Mouse (Mus musculus): ENCODE data around the gene Olfr129.

Olfr129 gene

DNA sequence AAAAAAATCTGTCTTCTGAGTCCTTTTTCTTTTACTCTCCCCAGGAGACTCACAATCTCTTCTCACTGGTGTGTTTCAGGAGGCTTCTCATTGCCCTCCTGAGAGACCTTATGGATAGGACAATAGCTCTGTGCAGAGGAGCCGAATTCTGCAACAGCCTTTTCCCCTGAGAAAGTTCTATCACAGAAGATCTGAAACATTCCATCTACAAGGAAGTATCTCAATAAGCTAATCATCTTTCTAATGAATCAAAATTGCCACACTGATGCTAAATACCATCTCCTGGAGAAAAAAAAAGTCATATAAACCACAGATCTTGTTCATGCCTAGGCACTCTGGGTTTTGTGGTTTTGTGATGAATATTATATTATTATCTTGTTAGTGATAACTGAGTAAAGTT lies at the start of gene Olfr129:
Gene Olfr129 (minus strand): TSS at position 101 of the 400 bp plus-strand sequence.
- no peak for DNase-seq (ENCODE audit: low spot score)

DNA sequence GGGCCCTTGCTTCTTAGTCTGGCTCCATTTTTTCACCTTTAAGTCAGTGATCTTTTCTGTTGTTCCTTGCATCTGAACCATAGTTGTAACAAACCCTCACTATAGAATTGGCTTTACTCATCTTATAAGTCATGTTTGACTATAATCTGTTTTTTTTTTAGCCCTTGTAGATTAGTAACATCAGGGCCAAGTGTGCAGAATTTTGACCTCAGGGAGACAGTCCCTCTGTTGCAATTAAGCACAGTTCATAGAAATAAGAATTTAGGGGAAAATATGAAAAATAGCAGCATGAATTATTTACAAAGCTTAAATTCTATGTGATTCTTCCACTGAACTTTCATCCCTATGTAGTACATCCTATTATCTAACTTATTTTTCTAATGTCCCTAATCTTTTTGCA lies 28.7 kb upstream of the Olfr129 start, which contains the start of gene Olfr131:
Gene Olfr131 (minus strand): TSS at position 101 of the 400 bp plus-strand sequence.
- DNase-seq (ENCODE audit: low spot score) = no peak

DNA sequence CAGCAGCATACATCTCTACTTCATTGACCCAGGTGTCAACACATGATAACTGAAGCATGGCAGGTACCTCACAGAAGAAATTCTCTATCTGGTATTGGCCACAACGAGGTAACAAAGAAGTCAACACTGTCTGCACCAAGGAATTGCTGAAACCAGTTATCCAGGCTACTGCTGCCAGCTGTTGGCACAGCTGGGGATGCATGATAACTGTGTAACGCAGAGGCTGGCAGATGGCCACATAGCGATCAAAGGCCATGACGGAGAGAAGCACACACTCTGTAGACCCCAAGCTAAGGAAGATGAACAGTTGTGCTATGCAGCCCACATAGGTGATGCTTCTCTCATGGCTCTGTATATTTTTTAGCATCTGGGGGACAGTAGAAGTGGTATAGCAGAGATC lies 22.5 kb upstream of the Olfr129 start:
- no peak for DNase-seq (ENCODE audit: low spot score)

DNA sequence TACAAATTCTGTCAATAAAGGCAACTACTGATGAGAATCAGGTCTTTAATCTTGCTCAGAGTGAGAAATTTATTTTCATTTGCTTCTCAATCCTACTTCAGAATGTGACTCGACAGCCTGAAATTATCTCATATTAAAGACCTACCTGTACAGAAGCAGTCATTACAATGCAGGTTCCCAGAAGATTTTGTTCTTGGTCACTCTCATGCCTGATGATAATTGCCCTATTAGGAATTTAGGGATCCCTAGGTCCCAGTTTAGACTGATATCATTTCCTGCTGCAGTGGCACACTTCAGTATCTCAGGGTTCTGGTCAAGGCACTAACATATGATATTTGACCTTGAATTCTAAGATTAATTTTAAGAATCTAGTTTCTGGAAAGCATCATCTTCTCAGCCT lies 3.7 kb upstream of the Olfr129 start, which contains the start of gene Olfr130:
Gene Olfr130 (plus strand): TSS at position 301 of the 400 bp plus-strand sequence.
- DNase-seq (ENCODE audit: low spot score) = no peak

DNA sequence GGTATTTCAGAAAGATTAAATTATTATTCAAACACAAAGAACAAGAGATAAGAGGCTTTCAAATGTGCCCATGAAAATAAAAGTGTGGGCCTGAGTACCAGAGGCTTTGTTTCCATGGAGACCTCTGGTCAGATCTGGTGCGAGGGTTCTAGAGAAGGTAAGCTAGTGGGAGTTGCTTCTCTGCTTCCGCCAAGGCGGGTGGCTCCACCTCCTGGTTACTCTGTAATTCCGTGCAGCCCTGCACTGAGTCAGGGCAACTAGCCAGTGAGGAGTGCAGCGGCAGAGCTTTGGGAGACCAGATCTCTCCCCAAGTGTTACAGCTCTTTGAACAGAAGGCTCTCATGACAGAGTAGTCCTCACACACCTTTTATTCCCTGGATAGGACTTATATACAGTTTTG lies 33.6 kb downstream of the Olfr129 start:
- no peak for DNase-seq (ENCODE audit: low spot score)

DNA sequence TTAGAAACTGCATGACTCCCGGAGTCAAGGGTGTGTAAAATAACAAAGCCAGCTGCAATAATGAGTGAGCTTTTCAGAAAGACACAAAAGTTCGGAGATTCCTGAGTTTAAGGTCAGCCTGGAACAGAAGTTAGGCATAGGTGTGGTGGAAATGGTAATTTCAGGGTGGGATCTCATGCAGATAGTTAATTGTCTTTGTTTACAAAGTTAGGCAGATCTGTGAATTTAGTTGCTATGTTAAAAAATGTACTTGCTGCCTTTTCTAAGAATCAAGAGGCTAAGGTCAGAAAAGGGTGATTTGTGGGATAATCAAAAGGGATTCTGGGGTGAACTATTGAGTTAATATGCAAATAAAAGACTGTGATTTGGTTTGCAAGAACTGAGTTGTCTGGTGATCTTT lies 43.5 kb downstream of the Olfr129 start:
- DNase-seq (ENCODE audit: low spot score) = no peak

DNA sequence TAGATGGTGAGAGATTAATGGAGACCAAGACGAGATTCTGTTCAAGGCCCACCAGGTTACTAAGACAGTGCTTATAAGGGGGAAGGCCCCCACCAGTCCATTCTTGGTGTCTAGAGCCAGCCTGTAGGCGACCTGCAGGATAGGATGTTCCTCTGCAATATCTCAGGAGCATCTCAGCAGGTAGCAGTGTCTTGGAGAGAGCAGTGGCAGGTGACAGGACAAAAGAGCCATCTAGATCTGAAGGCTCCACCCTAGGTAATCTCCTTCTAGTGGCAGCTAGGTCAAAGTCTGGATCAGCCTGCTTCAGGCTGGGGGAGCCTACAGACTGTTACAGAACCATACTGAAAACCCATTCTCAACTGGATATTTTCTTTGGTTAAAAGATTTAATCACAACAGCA lies 54.9 kb downstream of the Olfr129 start:
- DNase-seq (ENCODE audit: low spot score) = no peak
